Mouse (Mus musculus): ENCODE measurements at regions not wholly inside any gene's neighbourhood (a gene's known extent, or its start where the extent isn't known, plus 50 kb on each side); places are given as distances from the start of the nearest gene placed in this dataset.

DNA sequence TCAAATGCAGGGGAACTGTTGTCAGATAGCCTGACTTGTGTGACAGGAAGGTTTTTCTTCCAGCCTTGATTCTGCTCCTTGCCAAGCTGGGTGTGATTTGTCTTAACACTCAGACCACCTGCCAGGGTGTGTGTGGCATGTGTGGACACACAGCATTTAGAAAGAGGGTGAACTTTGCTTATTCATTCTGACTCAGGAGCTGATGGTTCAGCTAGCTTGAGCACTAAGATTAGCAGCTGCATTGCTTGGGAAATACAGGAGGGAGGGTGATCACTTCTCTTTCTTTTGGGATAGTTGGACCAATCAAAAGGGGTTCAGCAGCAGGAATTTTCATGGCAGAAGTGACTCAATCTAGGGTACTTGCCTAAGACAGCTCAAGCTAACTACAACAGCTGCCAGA, 482.7 kb upstream of the Fam160b2 start:
- in situ Hi-C loops (cut with MboI; ENCODE audit: low sequenced_read_pairs in 2 of 2, unreplicated experiment in 2 of 2), result no loop called here
- Histone ChIP-seq H3K27ac (ENCODE audit: insufficient read depth, low read depth, low read length, poor library complexity, severe bottlenecking) (no peak overlapping the region), H3K4me1 (ENCODE audit: control insufficient read depth in 2 of 2, insufficient read depth in 2 of 2, low read length in 2 of 2, poor library complexity in 1 of 2) (no peaks in the 10 kb centered on the region), H3K4me3 (ENCODE audit: insufficient read depth in 1 of 2, low read depth in 1 of 2, low read length in 2 of 2, poor library complexity in 1 of 2, severe bottlenecking in 1 of 2) (no peak overlapping the region), H3K9me3 (ENCODE audit: control insufficient read depth, insufficient read depth, low read depth, low read length) (no peaks in the 10 kb centered on the region), H3K9ac (ENCODE audit: insufficient read depth, low read depth, low read length, poor library complexity, severe bottlenecking) (no peak overlapping the region), H3K36me3 (ENCODE audit: control insufficient read depth, insufficient read depth, low read length, poor library complexity, severe bottlenecking) (no peaks in the 10 kb centered on the region)
- TF ChIP-seq CHD2 (IDR thresholded peaks at IDR 0.05; ENCODE audit: low read depth, low read length), result no peak
- no peak for TF ChIP-seq ZC3H11A (IDR thresholded peaks at IDR 0.05; ENCODE audit: borderline replicate concordance, low read depth, low read length)
- TF ChIP-seq MAFK (IDR thresholded peaks at IDR 0.05; ENCODE audit: insufficient read depth, low read depth, low read length), result peak; percentile 43; the same call in 1 of the 2 replicates
- TF ChIP-seq ZNF384 (IDR thresholded peaks at IDR 0.05; ENCODE audit: low read depth, low read length), result no peak
- no peak for TF ChIP-seq HCFC1 (IDR thresholded peaks at IDR 0.05; ENCODE audit: borderline replicate concordance, insufficient read depth, low read length)
- DNase-seq (ENCODE audit: low read depth, low spot score), result peak; percentile 22

DNA sequence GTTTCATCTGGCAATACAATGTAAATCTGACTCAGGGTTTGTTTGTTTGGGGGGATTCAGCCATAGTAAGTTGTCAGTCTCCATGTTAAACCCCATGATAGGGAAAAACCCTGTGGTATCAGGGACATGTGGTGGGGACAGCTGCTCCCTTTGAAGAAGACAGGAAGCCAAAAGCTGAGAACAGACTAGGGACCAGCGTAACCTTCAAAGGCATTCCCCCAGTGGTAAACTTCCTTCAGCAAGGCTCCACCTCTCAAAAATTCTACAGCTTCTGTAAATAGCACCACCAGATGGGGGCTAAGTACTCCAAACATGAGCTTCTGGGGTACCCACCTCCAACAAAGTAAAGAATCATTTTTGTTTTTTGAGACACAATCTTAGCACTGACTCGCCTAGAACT, 476.0 kb upstream of the Fam160b2 start:
- Histone ChIP-seq H3K36me3 (ENCODE audit: control insufficient read depth, insufficient read depth, low read length, poor library complexity, severe bottlenecking) (no peaks in the 10 kb centered on the region), H3K4me1 (ENCODE audit: control insufficient read depth in 2 of 2, insufficient read depth in 2 of 2, low read length in 2 of 2, poor library complexity in 1 of 2) (no peaks in the 10 kb centered on the region), H3K27ac (ENCODE audit: insufficient read depth, low read depth, low read length, poor library complexity, severe bottlenecking) (no peak overlapping the region), H3K4me3 (ENCODE audit: insufficient read depth in 1 of 2, low read depth in 1 of 2, low read length in 2 of 2, poor library complexity in 1 of 2, severe bottlenecking in 1 of 2) (no peak overlapping the region), H3K9ac (ENCODE audit: insufficient read depth, low read depth, low read length, poor library complexity, severe bottlenecking) (no peak overlapping the region), H3K9me3 (ENCODE audit: control insufficient read depth, insufficient read depth, low read depth, low read length) (no peaks in the 10 kb centered on the region)
- no peak for DNase-seq (ENCODE audit: low read depth, low spot score)
- TF ChIP-seq MAFK (IDR thresholded peaks at IDR 0.05; ENCODE audit: insufficient read depth, low read depth, low read length) (no peak), CHD2 (IDR thresholded peaks at IDR 0.05; ENCODE audit: low read depth, low read length) (no peak), ZNF384 (IDR thresholded peaks at IDR 0.05; ENCODE audit: low read depth, low read length) (no peak), HCFC1 (IDR thresholded peaks at IDR 0.05; ENCODE audit: borderline replicate concordance, insufficient read depth, low read length) (no peak), ZC3H11A (IDR thresholded peaks at IDR 0.05; ENCODE audit: borderline replicate concordance, low read depth, low read length) (no peak)
- in situ Hi-C loops (cut with MboI; ENCODE audit: low sequenced_read_pairs in 2 of 2, unreplicated experiment in 2 of 2), result no loop called here

DNA sequence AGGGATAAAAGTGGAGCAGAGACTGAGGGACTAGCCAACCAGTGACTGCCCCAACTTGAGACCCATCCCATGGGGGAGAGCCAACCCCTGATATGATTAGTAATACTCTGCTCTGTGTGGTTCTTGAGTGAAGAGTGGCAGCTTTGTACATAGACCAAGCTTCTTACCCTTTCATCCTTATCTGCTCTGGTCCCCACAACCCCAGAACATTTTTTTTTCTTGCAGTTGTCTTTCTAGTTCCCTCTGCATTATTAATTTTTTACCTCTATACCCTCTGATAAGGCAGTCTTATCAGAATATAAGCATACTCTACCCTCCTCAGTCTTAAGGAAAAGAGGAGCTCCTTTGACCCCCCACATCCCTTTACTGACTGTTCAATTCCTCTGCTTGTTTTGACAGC, 474.4 kb upstream of the Fam160b2 start:
- Histone ChIP-seq H3K27ac (ENCODE audit: insufficient read depth, low read depth, low read length, poor library complexity, severe bottlenecking) (no peak overlapping the region), H3K9me3 (ENCODE audit: control insufficient read depth, insufficient read depth, low read depth, low read length) (no peaks in the 10 kb centered on the region)

DNA sequence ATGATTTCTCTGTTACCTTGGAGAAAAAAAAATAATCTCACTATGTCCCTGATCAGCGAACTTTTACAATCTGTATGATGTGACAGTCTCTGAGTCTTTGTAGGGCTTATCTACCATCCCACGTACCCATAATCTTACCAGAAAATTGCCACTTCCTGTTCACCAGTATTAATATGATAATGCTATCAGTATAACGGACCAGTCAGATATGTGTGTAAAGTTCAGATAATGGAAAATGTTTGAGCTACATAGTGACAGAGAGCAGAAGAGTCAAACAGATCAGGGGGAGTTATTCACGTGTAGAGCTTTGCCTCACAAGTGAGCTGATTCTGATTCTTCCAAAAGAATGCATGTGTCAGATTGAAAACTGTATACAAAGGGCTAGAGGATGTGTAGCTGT, 466.0 kb upstream of the Fam160b2 start:
- TF ChIP-seq HCFC1 (IDR thresholded peaks at IDR 0.05; ENCODE audit: borderline replicate concordance, insufficient read depth, low read length) (no peak), ZNF384 (IDR thresholded peaks at IDR 0.05; ENCODE audit: low read depth, low read length) (no peak), ZC3H11A (IDR thresholded peaks at IDR 0.05; ENCODE audit: borderline replicate concordance, low read depth, low read length) (no peak)
- in situ Hi-C loops (cut with MboI; ENCODE audit: low sequenced_read_pairs in 2 of 2, unreplicated experiment in 2 of 2), result no loop called here
- Histone ChIP-seq H3K9ac (ENCODE audit: insufficient read depth, low read depth, low read length, poor library complexity, severe bottlenecking) (no peak overlapping the region), H3K27ac (ENCODE audit: insufficient read depth, low read depth, low read length, poor library complexity, severe bottlenecking) (no peak overlapping the region), H3K4me3 (ENCODE audit: insufficient read depth in 1 of 2, low read depth in 1 of 2, low read length in 2 of 2, poor library complexity in 1 of 2, severe bottlenecking in 1 of 2) (no peak overlapping the region), H3K9me3 (ENCODE audit: control insufficient read depth, insufficient read depth, low read depth, low read length) (no peaks in the 10 kb centered on the region), H3K4me1 (ENCODE audit: control insufficient read depth in 2 of 2, insufficient read depth in 2 of 2, low read length in 2 of 2, poor library complexity in 1 of 2) (no peaks in the 10 kb centered on the region), H3K36me3 (ENCODE audit: control insufficient read depth, insufficient read depth, low read length, poor library complexity, severe bottlenecking) (no peaks in the 10 kb centered on the region)
- DNase-seq (ENCODE audit: low read depth, low spot score), result no peak

More for the DNA sequence above, 474.4 kb upstream of the Fam160b2 start:
- Histone ChIP-seq H3K9ac (ENCODE audit: insufficient read depth, low read depth, low read length, poor library complexity, severe bottlenecking) (no peak overlapping the region), H3K4me1 (ENCODE audit: control insufficient read depth in 2 of 2, insufficient read depth in 2 of 2, low read length in 2 of 2, poor library complexity in 1 of 2) (no peaks in the 10 kb centered on the region), H3K4me3 (ENCODE audit: insufficient read depth in 1 of 2, low read depth in 1 of 2, low read length in 2 of 2, poor library complexity in 1 of 2, severe bottlenecking in 1 of 2) (no peak overlapping the region), H3K36me3 (ENCODE audit: control insufficient read depth, insufficient read depth, low read length, poor library complexity, severe bottlenecking) (no peaks in the 10 kb centered on the region)
- in situ Hi-C loops (cut with MboI; ENCODE audit: low sequenced_read_pairs in 2 of 2, unreplicated experiment in 2 of 2), result no loop called here
- TF ChIP-seq CHD2 (IDR thresholded peaks at IDR 0.05; ENCODE audit: low read depth, low read length) (no peak), ZC3H11A (IDR thresholded peaks at IDR 0.05; ENCODE audit: borderline replicate concordance, low read depth, low read length) (no peak), ZNF384 (IDR thresholded peaks at IDR 0.05; ENCODE audit: low read depth, low read length) (no peak), MAFK (IDR thresholded peaks at IDR 0.05; ENCODE audit: insufficient read depth, low read depth, low read length) (no peak), HCFC1 (IDR thresholded peaks at IDR 0.05; ENCODE audit: borderline replicate concordance, insufficient read depth, low read length) (no peak)
- no peak for DNase-seq (ENCODE audit: low read depth, low spot score)

DNA sequence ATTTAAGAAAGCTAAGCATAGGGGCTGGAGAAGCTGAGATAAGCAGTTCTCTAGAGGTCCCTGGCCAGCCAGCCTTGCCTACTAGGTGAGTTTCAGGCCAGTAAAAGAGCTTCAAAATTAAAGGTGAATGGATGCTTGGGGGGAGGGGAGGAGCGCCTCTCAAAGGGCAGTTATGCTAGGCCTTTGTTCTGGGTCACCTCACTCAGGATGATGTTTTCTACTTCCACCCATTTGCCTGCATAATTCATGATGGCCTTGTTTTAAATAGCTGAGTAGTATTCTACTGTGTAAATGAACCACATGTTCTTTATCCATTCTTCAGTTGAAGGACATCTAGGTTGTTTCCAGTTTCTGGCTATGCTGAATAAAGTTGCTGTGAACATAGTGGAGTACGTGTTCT, 457.0 kb upstream of the Fam160b2 start:
- Histone ChIP-seq H3K9ac (ENCODE audit: insufficient read depth, low read depth, low read length, poor library complexity, severe bottlenecking) (no peak overlapping the region), H3K9me3 (ENCODE audit: control insufficient read depth, insufficient read depth, low read depth, low read length) (no peaks in the 10 kb centered on the region), H3K36me3 (ENCODE audit: control insufficient read depth, insufficient read depth, low read length, poor library complexity, severe bottlenecking) (no peaks in the 10 kb centered on the region), H3K4me1 (ENCODE audit: control insufficient read depth in 2 of 2, insufficient read depth in 2 of 2, low read length in 2 of 2, poor library complexity in 1 of 2) (no peaks in the 10 kb centered on the region), H3K27ac (ENCODE audit: insufficient read depth, low read depth, low read length, poor library complexity, severe bottlenecking) (no peak overlapping the region), H3K4me3 (ENCODE audit: insufficient read depth in 1 of 2, low read depth in 1 of 2, low read length in 2 of 2, poor library complexity in 1 of 2, severe bottlenecking in 1 of 2) (no peak overlapping the region)
- TF ChIP-seq HCFC1 (IDR thresholded peaks at IDR 0.05; ENCODE audit: borderline replicate concordance, insufficient read depth, low read length) (no peak), CHD2 (IDR thresholded peaks at IDR 0.05; ENCODE audit: low read depth, low read length) (no peak), ZNF384 (IDR thresholded peaks at IDR 0.05; ENCODE audit: low read depth, low read length) (no peak), ZC3H11A (IDR thresholded peaks at IDR 0.05; ENCODE audit: borderline replicate concordance, low read depth, low read length) (no peak), MAFK (IDR thresholded peaks at IDR 0.05; ENCODE audit: insufficient read depth, low read depth, low read length) (no peak)
- DNase-seq (ENCODE audit: low read depth, low spot score), result no peak
- in situ Hi-C loops (cut with MboI; ENCODE audit: low sequenced_read_pairs in 2 of 2, unreplicated experiment in 2 of 2), result no loop called here
